Mouse (Mus musculus) testis, adult 2 months (tissue): ENCODE data around the gene Aldh3b3.

Source experiments
- CTCF ChIP-seq: fragments of 200-500 bp; IDR thresholded peaks from 2 replicates; pipeline ENCODE4 v1.5.1; 2012; ENCODE audit warnings: low read depth, mild to moderate bottlenecking, inconsistent platforms, low read length, moderate library complexity; ENCODE audit not compliant: control insufficient read depth, insufficient read depth, insufficient replicate concordance
- POLR2A ChIP-seq: fragments of 200-500 bp; IDR thresholded peaks from 2 replicates; pipeline ENCODE4 v1.6.1; 2012; ENCODE audit warnings: low read depth, mild to moderate bottlenecking, inconsistent platforms, low read length, moderate library complexity; ENCODE audit not compliant: control insufficient read depth

DNA sequence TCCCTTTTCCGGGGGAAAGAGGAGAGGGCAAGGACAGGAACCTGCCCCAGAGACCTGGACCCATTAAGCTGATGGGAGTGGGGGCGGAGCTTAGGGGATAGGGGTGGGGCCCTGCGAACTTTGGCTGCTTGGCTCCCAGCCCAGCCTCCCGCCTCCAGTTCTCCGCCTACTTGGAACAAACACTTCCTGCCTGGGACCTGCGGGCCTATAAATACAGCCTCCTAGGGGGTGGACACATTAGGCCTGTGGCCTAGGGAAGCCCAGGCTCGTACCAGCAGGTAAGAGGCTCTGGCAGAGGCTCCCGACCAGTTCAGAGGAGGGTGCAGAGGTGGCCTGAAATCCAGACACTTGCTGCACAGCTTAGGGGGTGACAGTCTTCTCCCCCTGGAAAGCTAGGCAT, 27.9 kb downstream of the Aldh3b3 start, which contains the start of gene Acy3:
- TF ChIP-seq POLR2A (peak; percentile 22; the same call in 1 of the 2 replicates), CTCF (no peak)
